Mouse (Mus musculus): ENCODE measurements around the gene Pcdh11x. TPM values are rescaled to one million over a fixed set of nuclear protein-coding genes. Genes with fewer than 3 reads are reported as not detected.

Gene Pcdh11x
- not detected for polyA plus RNA-seq (2014; fragmentation: Illumina TruSeq; extraction: RNeasy Lipid Tissue Mini Kit (QIAGEN cat#74804); ENCODE audit: low read depth, low replicate concordance)

GRCm38 (mm10) chrX:120290011-120290899 lies at the start of gene Pcdh11x:
Gene Pcdh11x (plus strand): TSS chrX:120290259.

GRCm38 (mm10) chrX:120312995-120313394 lies 22.9 kb downstream of the Pcdh11x start, which contains the start of gene H2afb3:
Gene H2afb3 (minus strand): TSS chrX:120313095.

Other genes starting within 250 kb of the Pcdh11x start
- gene H2afb3, start 22.8 kb downstream of the Pcdh11x start, polyA plus RNA-seq (2014; fragmentation: Illumina TruSeq; extraction: RNeasy Lipid Tissue Mini Kit (QIAGEN cat#74804); ENCODE audit: low read depth, low replicate concordance): not detected